Mouse (Mus musculus) hindbrain, embryonic 11.5 days (tissue): ENCODE results near the gene Wnt3a. TPM values are rescaled to one million over a fixed set of nuclear protein-coding genes. Genes with fewer than 3 reads are reported as not detected.

Experiments
- ATAC-seq: fragments of 200-750 bp; cut with Nextera tagmentation; 2 replicates; pipeline ENCODE4 v1.8.0; 2017; ENCODE audit warnings: mild to moderate bottlenecking, moderate TSS enrichment, moderate library complexity; ENCODE audit not compliant: low FRiP score
- DNase-seq: peaks from one replicate; pipeline ENCODE4 v3.0.0-alpha.2; 2015; ENCODE audit warnings: low spot score
- H3K27ac ChIP-seq: fragments of 300-500 bp; sonication (generic); 2 replicates; pipeline ENCODE4 v1.5.1; 2014; ENCODE audit warnings: mild to moderate bottlenecking, low read depth, low read length
- H3K27me3 ChIP-seq: fragments of 300-500 bp; sonication (generic); 2 replicates; pipeline ENCODE4 v1.6.1; 2014; ENCODE audit warnings: mild to moderate bottlenecking, low read length, moderate library complexity, mixed read lengths; ENCODE audit not compliant: control insufficient read depth, insufficient read depth
- H3K36me3 ChIP-seq: fragments of 300-500 bp; sonication (generic); 2 replicates; pipeline ENCODE4 v1.6.1; 2014; ENCODE audit warnings: mild to moderate bottlenecking, low read length, moderate library complexity, mixed read lengths; ENCODE audit not compliant: control insufficient read depth, insufficient read depth
- H3K4me1 ChIP-seq: fragments of 300-500 bp; sonication (generic); replicated peaks from 2 replicates; pipeline ENCODE4 v1.6.1; 2014; ENCODE audit warnings: low read length, mixed read lengths; ENCODE audit not compliant: control insufficient read depth, insufficient read depth
- H3K4me2 ChIP-seq: fragments of 300-500 bp; sonication (generic); replicated peaks from 2 replicates; pipeline ENCODE4 v1.6.1; 2014; ENCODE audit warnings: mild to moderate bottlenecking, low read depth, low read length
- H3K4me3 ChIP-seq: fragments of 300-500 bp; sonication (generic); 2 replicates; pipeline ENCODE4 v1.5.1; 2014; ENCODE audit warnings: low read depth, low read length
- H3K9ac ChIP-seq: fragments of 300-500 bp; sonication (generic); 2 replicates; pipeline ENCODE4 v1.6.1; 2014; ENCODE audit warnings: low read depth, low read length
- H3K9me3 ChIP-seq: fragments of 300-500 bp; sonication (generic); 2 replicates; pipeline ENCODE4 v1.6.1; 2016; ENCODE audit warnings: low read length; ENCODE audit not compliant: control insufficient read depth
- WGBS: fragments of 180-500 bp; shearing (Covaris S2); extraction: QIAGEN DNeasy Blood & Tissue Kit; methylation state at CpG from one replicate; pipeline ENCODE4 v1.1.7; 2014; 5-methylcytosine and 5-hydroxymethylcytosine counted together
- polyA plus RNA-seq: library from polyadenylated mRNA; unstranded; fragments of >200 nt; fragmentation: Nextera tagmentation; extraction: Ambion mirVana; gene quantifications from 2 replicates; pipeline ENCODE4 v1.2.1, GENCODE M21; 2014

The Wnt3a gene
- 3.9 and 4.0 TPM in 2 replicates for polyA plus RNA-seq

- Histone ChIP-seq H3K27ac (0 out of 2 replicates have a peak within 1 kb of the TSS, but pooled peaks have one; percentile 49), H3K9me3 (no peaks in the 10 kb centered on the region), H3K4me3 (peak within 1 kb of the TSS; percentile 35), H3K36me3 (no peaks in the 10 kb centered on the region), H3K27me3 (peaks cover 67% of the 10 kb centered on the region), H3K9ac (0 out of 2 replicates have a peak within 1 kb of the TSS, but pooled peaks have one; percentile 11), H3K4me2 (peak within 1 kb of the TSS; percentile 49), H3K4me1 (peaks cover 7% of the 10 kb centered on the region)
- WGBS = 1% methylated on average over 30 of the region's 60 CpGs
- DNase-seq (no peak), ATAC-seq (no peak)
These were observed at the start of gene Wnt3a for GRCm38 (mm10) chr11:59290702-59291303. Gene Wnt3a (minus strand): TSS chr11:59290752.

DNA sequence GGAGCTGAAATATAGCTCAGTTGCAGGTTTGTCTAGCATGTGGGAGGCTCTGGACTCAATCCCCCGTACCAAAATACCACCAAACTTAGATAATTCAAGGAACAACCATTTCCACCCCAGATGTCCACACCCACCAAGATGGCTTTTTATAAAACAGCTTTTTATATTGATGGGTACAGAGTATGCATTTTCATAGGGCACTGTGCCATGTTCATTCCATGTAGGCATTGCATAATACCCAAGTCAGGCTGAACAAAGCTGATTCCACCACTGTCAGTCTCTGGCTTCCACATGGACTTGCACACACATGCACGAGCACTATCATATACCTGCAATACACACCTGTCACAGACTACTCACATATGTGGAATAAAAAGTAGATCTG, 48.2 kb upstream of the Wnt3a start:
- no peak overlapping the region for H3K4me2 ChIP-seq
- no peak overlapping the region for H3K9ac ChIP-seq
- no peaks in the 10 kb centered on the region for H3K27me3 ChIP-seq
- H3K9me3 ChIP-seq = no peaks in the 10 kb centered on the region
- DNase-seq (no peak), ATAC-seq (no peak)
- no peaks in the 10 kb centered on the region for H3K36me3 ChIP-seq
- H3K4me1 ChIP-seq = no peaks in the 10 kb centered on the region
- no peak overlapping the region for H3K27ac ChIP-seq
- H3K4me3 ChIP-seq = no peak overlapping the region
- WGBS = 92% methylated on average over 2 of the region's 2 CpGs

- WGBS = 73% methylated on average over 13 of the region's 13 CpGs
- ATAC-seq (no peak), DNase-seq (no peak)
- H3K9ac ChIP-seq = no peak overlapping the region
- H3K9me3 ChIP-seq = no peaks in the 10 kb centered on the region
- H3K27ac ChIP-seq = no peak overlapping the region
- H3K27me3 ChIP-seq = no peaks in the 10 kb centered on the region
- H3K36me3 ChIP-seq = no peaks in the 10 kb centered on the region
- H3K4me2 ChIP-seq = no peak overlapping the region
- H3K4me1 ChIP-seq = no peaks in the 10 kb centered on the region
- H3K4me3 ChIP-seq = no peak overlapping the region
These were observed 47.6 kb upstream of the Wnt3a start for GRCm38 (mm10) chr11:59337955-59338735.

DNA sequence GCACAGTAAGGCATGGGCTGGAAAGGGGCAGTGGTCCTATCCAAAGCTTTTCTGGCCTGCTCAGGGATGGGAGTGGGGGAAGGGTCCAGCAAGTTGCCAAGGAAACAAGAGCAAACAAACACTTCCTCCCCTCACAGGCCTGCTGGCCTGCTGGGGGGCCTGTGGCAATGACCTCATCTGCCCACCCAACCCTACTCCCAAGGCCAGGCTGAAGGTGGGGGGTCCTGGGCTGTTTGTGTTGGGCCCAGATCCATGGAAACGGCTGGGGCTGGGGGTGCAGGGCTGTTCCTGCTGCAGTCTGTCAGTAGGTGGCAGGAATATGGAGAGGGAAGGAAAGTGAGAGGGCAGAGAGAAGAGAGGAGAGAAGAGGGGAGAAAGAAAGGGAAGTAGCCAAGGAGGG, 45.8 kb upstream of the Wnt3a start:
- H3K9me3 ChIP-seq = no peaks in the 10 kb centered on the region
- ATAC-seq (no peak), DNase-seq (peak; percentile 43)
- no peaks in the 10 kb centered on the region for H3K4me1 ChIP-seq
- H3K36me3 ChIP-seq = no peaks in the 10 kb centered on the region
- no peak overlapping the region for H3K4me3 ChIP-seq
- no peaks in the 10 kb centered on the region for H3K27me3 ChIP-seq
- H3K4me2 ChIP-seq = no peak overlapping the region
- WGBS = 0% methylated on average over 1 of the region's 1 CpGs
- H3K27ac ChIP-seq = no peak overlapping the region
- H3K9ac ChIP-seq = no peak overlapping the region

GRCm38 (mm10) chr11:59335942-59336341, 45.4 kb upstream of the Wnt3a start:
- Histone ChIP-seq H3K9ac (no peak overlapping the region), H3K36me3 (no peaks in the 10 kb centered on the region), H3K4me2 (no peak overlapping the region), H3K9me3 (no peaks in the 10 kb centered on the region), H3K27me3 (no peaks in the 10 kb centered on the region), H3K27ac (no peak overlapping the region), H3K4me1 (no peaks in the 10 kb centered on the region), H3K4me3 (no peak overlapping the region)
- DNase-seq = no peak
- ATAC-seq = no peak
- 64% methylated on average over 2 of the region's 2 CpGs for WGBS

GRCm38 (mm10) chr11:59335150-59335549, 44.6 kb upstream of the Wnt3a start:
- Histone ChIP-seq H3K4me3 (no peak overlapping the region), H3K36me3 (no peaks in the 10 kb centered on the region), H3K27ac (no peak overlapping the region), H3K9me3 (no peaks in the 10 kb centered on the region), H3K9ac (no peak overlapping the region), H3K4me2 (no peak overlapping the region), H3K4me1 (no peaks in the 10 kb centered on the region), H3K27me3 (no peaks in the 10 kb centered on the region)
- DNase-seq = no peak
- ATAC-seq = no peak
- 90% methylated on average over 4 of the region's 4 CpGs for WGBS

DNA sequence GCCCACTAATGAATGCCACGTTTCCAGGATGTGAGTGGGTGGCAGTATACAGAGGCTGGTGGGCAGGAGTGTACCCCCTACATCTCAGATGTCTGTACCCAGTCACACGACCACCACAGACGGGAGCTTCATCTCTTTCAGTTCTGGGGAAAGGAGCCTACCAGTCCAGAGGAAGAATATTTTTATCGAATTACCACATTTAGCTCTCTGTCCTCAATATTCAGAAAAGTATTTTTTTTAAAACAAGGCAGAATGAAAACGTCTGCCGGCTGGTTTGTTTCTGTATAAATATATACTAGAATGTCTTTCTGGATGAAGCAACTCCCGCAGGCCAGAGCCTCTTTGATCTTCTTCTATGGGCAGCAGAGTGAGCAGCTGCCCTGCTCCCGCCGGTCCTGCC, 42.4 kb upstream of the Wnt3a start:
- Histone ChIP-seq H3K27ac (no peak overlapping the region), H3K36me3 (no peaks in the 10 kb centered on the region), H3K9me3 (no peaks in the 10 kb centered on the region), H3K27me3 (no peaks in the 10 kb centered on the region), H3K4me2 (no peak overlapping the region), H3K4me1 (no peaks in the 10 kb centered on the region), H3K4me3 (no peak overlapping the region), H3K9ac (no peak overlapping the region)
- ATAC-seq = no peak
- no peak for DNase-seq
- 63% methylated on average over 9 of the region's 9 CpGs for WGBS

- Histone ChIP-seq H3K9me3 (no peaks in the 10 kb centered on the region), H3K4me1 (no peaks in the 10 kb centered on the region), H3K27me3 (no peaks in the 10 kb centered on the region), H3K36me3 (no peaks in the 10 kb centered on the region), H3K27ac (no peak overlapping the region), H3K4me2 (no peak overlapping the region), H3K4me3 (no peak overlapping the region), H3K9ac (no peak overlapping the region)
- WGBS = 78% methylated on average over 16 of the region's 16 CpGs
- DNase-seq (no peak), ATAC-seq (no peak)
These were observed 40.8 kb upstream of the Wnt3a start for GRCm38 (mm10) chr11:59331167-59331869.
